Mouse (Mus musculus): Measurements from ENCODE around the gene Ap5b1.

- TF ChIP-seq HCFC1 (IDR thresholded peaks at IDR 0.05; ENCODE audit: low read depth, low read length), result no peak
- TF ChIP-seq NELFE (IDR thresholded peaks at IDR 0.05; ENCODE audit: low read depth, low read length), result no peak
- TF ChIP-seq CTCF (IDR thresholded peaks at IDR 0.05 in 2 of 3, conservative IDR thresholded peaks at IDR 0.05 in 1 of 3; ENCODE audit: control insufficient read depth in 1 of 3, insufficient read depth in 1 of 3, low read depth in 2 of 3, low read length in 3 of 3, poor library complexity in 1 of 3, severe bottlenecking in 1 of 3), result no peak
- TF ChIP-seq JUND (IDR thresholded peaks at IDR 0.05; ENCODE audit: low read depth, low read length), result no peak
- TF ChIP-seq POLR2A (IDR thresholded peaks at IDR 0.05; ENCODE audit: control insufficient read depth in 1 of 2, insufficient read depth in 1 of 2, low read depth in 1 of 2, low read length in 2 of 2, poor library complexity in 1 of 2), result peak in 1 of 2 experiments; percentile 0; a peak in 1 of 4 replicates
- no peak for TF ChIP-seq ETS1 (IDR thresholded peaks at IDR 0.05; ENCODE audit: low read depth, low read length)
- TF ChIP-seq MXI1 (IDR thresholded peaks at IDR 0.05; ENCODE audit: low read depth, low read length), result no peak
- no peak for TF ChIP-seq GATA1 (IDR thresholded peaks at IDR 0.05; ENCODE audit: low read depth, low read length)
- no peak for TF ChIP-seq USF1 (IDR thresholded peaks at IDR 0.05; ENCODE audit: low read depth, low read length)
- no peak for TF ChIP-seq SIN3A (IDR thresholded peaks at IDR 0.05; ENCODE audit: low read length)
- TF ChIP-seq ZKSCAN1 (IDR thresholded peaks at IDR 0.05; ENCODE audit: low read depth, low read length), result no peak
- TF ChIP-seq EP300 (IDR thresholded peaks at IDR 0.05; ENCODE audit: low read depth in 1 of 2, low read length in 2 of 2), result no peak
Measured at GRCm38 (mm10) chr19:5608707-5609106, 40.9 kb downstream of the Ap5b1 start.
